Mouse (Mus musculus): ENCODE results near the gene Hdhd3. TPM values are rescaled to one million over a fixed set of nuclear protein-coding genes. Genes with fewer than 3 reads are reported as not detected.

Gene Hdhd3
- polyA plus RNA-seq, 1 experiment from 2014 or later, result 32.1 TPM

Other genes starting within 250 kb of the Hdhd3 start
- 28.0 and 28.3 TPM in 2 replicates for gene Slc31a2, start 240.9 kb downstream of the Hdhd3 start, polyA plus RNA-seq (2015; fragmentation: Nextera tagmentation; extraction: Ambion mirVana)
- 29.8 and 30.2 TPM in 2 replicates for gene Fkbp15, start 142.9 kb downstream of the Hdhd3 start, polyA plus RNA-seq (2015; fragmentation: Nextera tagmentation; extraction: Ambion mirVana)
- gene Slc31a1, start 142.7 kb downstream of the Hdhd3 start, polyA plus RNA-seq (2015; fragmentation: Nextera tagmentation; extraction: Ambion mirVana), result 62.9 and 74.4 TPM in 2 replicates
- 127 and 128 TPM in 2 replicates for gene Cdc26, start 94.8 kb downstream of the Hdhd3 start, polyA plus RNA-seq (2015; fragmentation: Nextera tagmentation; extraction: Ambion mirVana)
- 16.6 and 18.3 TPM in 2 replicates for gene Prpf4, start 94.7 kb downstream of the Hdhd3 start, polyA plus RNA-seq (2015; fragmentation: Nextera tagmentation; extraction: Ambion mirVana)
- gene Rnf183, start 68.2 kb downstream of the Hdhd3 start, polyA plus RNA-seq (2015; fragmentation: Nextera tagmentation; extraction: Ambion mirVana), result 0.26 and 0.34 TPM in 2 replicates
- 6.8 and 8.0 TPM in 2 replicates for gene Wdr31, start 32.6 kb downstream of the Hdhd3 start, polyA plus RNA-seq (2015; fragmentation: Nextera tagmentation; extraction: Ambion mirVana)
- 29.3 and 35.5 TPM in 2 replicates for gene Bspry, start 23.4 kb downstream of the Hdhd3 start, polyA plus RNA-seq (2015; fragmentation: Nextera tagmentation; extraction: Ambion mirVana)
- 144 and 150 TPM in 2 replicates for gene Alad, start 16.5 kb upstream of the Hdhd3 start, polyA plus RNA-seq (2015; fragmentation: Nextera tagmentation; extraction: Ambion mirVana)
- gene Pole3, start 21.6 kb upstream of the Hdhd3 start, polyA plus RNA-seq (2015; fragmentation: Nextera tagmentation; extraction: Ambion mirVana), result 76.0 and 77.8 TPM in 2 replicates
- gene 4933430I17Rik, start 21.9 kb upstream of the Hdhd3 start, polyA plus RNA-seq (2015; fragmentation: Nextera tagmentation; extraction: Ambion mirVana), result 0.31 TPM in 1 of 2 replicates, not detected in the other
- gene Rgs3, start 56.4 kb upstream of the Hdhd3 start, polyA plus RNA-seq (2015; fragmentation: Nextera tagmentation; extraction: Ambion mirVana), result 51.4 and 55.2 TPM in 2 replicates